Mouse (Mus musculus): ENCODE results near the gene Trdmt1.

- TF ChIP-seq CTCF (IDR thresholded peaks at IDR 0.05; ENCODE audit: borderline replicate concordance, control insufficient read depth, extremely low read depth, insufficient read depth, low read length, poor library complexity) (no peak), POLR2A (IDR thresholded peaks at IDR 0.05; ENCODE audit: control insufficient read depth, extremely low read depth, insufficient read depth, low read length, poor library complexity) (no peak)
These were observed 59.9 kb downstream of the Trdmt1 start for GRCm38 (mm10) chr2:13484566-13484965.
